Mouse (Mus musculus) hindbrain, embryonic 10.5 days (tissue): Measurements from ENCODE around the gene Olfr1222. TPM values are rescaled to one million over a fixed set of nuclear protein-coding genes. Genes with fewer than 3 reads are reported as not detected.

Experiments
- polyA plus RNA-seq: library from polyadenylated mRNA; unstranded; fragments of >200 nt; fragmentation: Nextera tagmentation; extraction: Ambion mirVana; gene quantifications from 2 replicates; pipeline ENCODE4 v1.2.1, GENCODE M21; 2016

Gene Olfr1222
- polyA plus RNA-seq, 1 experiment from 2014 or later: not detected

Other genes starting within 250 kb of the Olfr1222 start
- gene Olfr1208, start 230.7 kb downstream of the Olfr1222 start, polyA plus RNA-seq: not detected in 2 replicates
- gene Olfr1209, start 217.9 kb downstream of the Olfr1222 start, polyA plus RNA-seq: not detected in 2 replicates
- not detected in 2 replicates for gene Olfr1211, start 194.9 kb downstream of the Olfr1222 start, polyA plus RNA-seq
- gene Olfr1212, start 179.1 kb downstream of the Olfr1222 start, polyA plus RNA-seq: not detected in 2 replicates
- not detected in 2 replicates for gene Gm13762, start 152.8 kb downstream of the Olfr1222 start, polyA plus RNA-seq
- not detected in 2 replicates for gene Olfr1214, start 140.4 kb downstream of the Olfr1222 start, polyA plus RNA-seq
- not detected in 2 replicates for gene Olfr1215, start 126.1 kb downstream of the Olfr1222 start, polyA plus RNA-seq
- not detected in 2 replicates for gene Olfr1216, start 114.7 kb downstream of the Olfr1222 start, polyA plus RNA-seq
- gene Olfr1217, start 101.0 kb downstream of the Olfr1222 start, polyA plus RNA-seq: not detected in 2 replicates
- not detected in 2 replicates for gene Olfr1218, start 71.9 kb downstream of the Olfr1222 start, polyA plus RNA-seq
- not detected in 2 replicates for gene Olfr1219, start 49.5 kb downstream of the Olfr1222 start, polyA plus RNA-seq
- not detected in 2 replicates for gene Olfr1220, start 26.2 kb downstream of the Olfr1222 start, polyA plus RNA-seq
- not detected in 2 replicates for gene Olfr1221, start 15.8 kb downstream of the Olfr1222 start, polyA plus RNA-seq
- gene Olfr1223, start 18.5 kb upstream of the Olfr1222 start, polyA plus RNA-seq: not detected in 2 replicates
- gene Olfr1224-ps1, start 31.0 kb upstream of the Olfr1222 start, polyA plus RNA-seq: not detected in 2 replicates
- not detected in 2 replicates for gene Olfr1225, start 41.6 kb upstream of the Olfr1222 start, polyA plus RNA-seq
- gene Olfr1226, start 67.0 kb upstream of the Olfr1222 start, polyA plus RNA-seq: not detected in 2 replicates
- gene Olfr1228, start 121.0 kb upstream of the Olfr1222 start, polyA plus RNA-seq: not detected in 2 replicates
- gene Olfr1229, start 155.0 kb upstream of the Olfr1222 start, polyA plus RNA-seq: not detected in 2 replicates
- gene Olfr1230, start 164.2 kb upstream of the Olfr1222 start, polyA plus RNA-seq: not detected in 2 replicates
- not detected in 2 replicates for gene Olfr1231, start 174.0 kb upstream of the Olfr1222 start, polyA plus RNA-seq
- not detected in 2 replicates for gene Olfr1232, start 196.6 kb upstream of the Olfr1222 start, polyA plus RNA-seq
- gene Olfr1233, start 209.3 kb upstream of the Olfr1222 start, polyA plus RNA-seq: not detected in 2 replicates
- gene Olfr1234, start 231.8 kb upstream of the Olfr1222 start, polyA plus RNA-seq: not detected in 2 replicates